Mouse (Mus musculus): ENCODE data around the gene Chic2. TPM values are rescaled to one million over a fixed set of nuclear protein-coding genes. Genes with fewer than 3 reads are reported as not detected.

Chic2 gene
- total RNA-seq, 2 experiments from 2014 or later, result 14.5 to 15.8 TPM

GRCm38 (mm10) chr5:75074537-75075382 lies 30.2 kb upstream of the Chic2 start:
- DNase-seq, result no peak
- intact Hi-C loops (cut with DNase I), result no loop called here
- Histone ChIP-seq H3K4me3 (no peak overlapping the region), H3K27ac (no peak overlapping the region)
- TF ChIP-seq CTCF (IDR thresholded peaks at IDR 0.05), result no peak

DNA sequence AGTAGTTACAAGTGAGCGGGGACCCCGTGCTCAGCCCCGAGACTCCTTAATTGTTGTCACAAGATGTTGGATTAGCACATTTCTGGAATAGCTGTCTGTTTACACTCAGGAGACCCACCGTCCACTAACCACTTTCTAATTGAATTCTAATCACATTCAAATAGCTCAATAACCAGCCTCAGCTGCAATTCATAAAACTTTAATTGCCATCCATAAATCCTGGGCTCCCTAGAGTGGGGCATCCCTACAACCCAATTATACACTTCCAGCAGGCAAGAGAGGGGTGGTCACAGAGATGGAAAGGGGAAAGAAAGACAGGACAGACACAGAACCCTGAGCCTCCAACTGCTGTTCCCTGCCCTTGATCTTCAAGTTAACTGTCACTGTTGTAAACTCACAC lies 29.6 kb upstream of the Chic2 start:
- DNase-seq, result no peak
- intact Hi-C loops (cut with DNase I), result no loop called here
- no peak for TF ChIP-seq CTCF (IDR thresholded peaks at IDR 0.05)
- H3K4me3 ChIP-seq, result no peak overlapping the region
- H3K27ac ChIP-seq, result no peak overlapping the region

DNA sequence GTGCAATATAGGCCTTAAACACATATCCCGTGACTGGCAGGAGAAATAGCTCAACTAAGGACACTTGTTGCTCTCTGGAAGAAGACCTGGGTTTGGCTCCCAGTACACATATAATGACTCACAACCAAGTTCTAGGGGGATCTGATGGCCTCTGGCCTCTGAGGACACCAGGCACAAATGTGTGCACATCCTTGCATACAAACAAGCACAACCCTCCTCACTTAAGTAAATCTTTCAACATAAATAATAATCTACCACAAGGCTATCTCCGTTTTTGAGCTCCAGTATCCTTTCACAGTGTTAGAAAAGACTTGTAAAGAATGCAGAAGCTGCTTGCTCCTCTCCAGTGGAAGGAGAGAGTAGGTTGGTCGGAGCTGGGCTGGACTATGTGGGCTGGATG lies 29.1 kb upstream of the Chic2 start:
- TF ChIP-seq CTCF (IDR thresholded peaks at IDR 0.05), result no peak
- Histone ChIP-seq H3K4me3 (no peak overlapping the region), H3K27ac (no peak overlapping the region)
- intact Hi-C loops (cut with DNase I), result no loop called here
- DNase-seq, result no peak

DNA sequence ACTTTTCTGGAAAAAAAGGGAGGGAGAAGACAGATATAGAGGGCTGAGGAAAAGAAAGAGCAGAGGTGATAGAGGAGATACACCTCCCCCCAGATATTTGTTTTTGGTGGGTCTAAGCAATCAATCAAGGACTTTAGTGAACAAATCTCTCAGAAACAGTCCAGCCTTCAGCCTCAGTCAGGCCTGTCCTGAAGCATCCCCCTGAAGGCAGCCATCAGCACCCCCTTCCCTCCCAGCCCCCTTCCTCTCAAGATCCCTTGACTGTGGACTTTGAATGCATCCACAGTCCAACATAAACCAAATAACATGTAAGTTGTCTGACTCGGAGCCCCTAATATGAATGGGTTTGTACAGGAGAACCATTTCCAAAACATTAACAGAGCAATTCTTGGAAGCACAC lies 28.6 kb upstream of the Chic2 start:
- no peak overlapping the region for H3K4me3 ChIP-seq
- no peak overlapping the region for H3K27ac ChIP-seq
- intact Hi-C loops (cut with DNase I), result no loop called here
- no peak for TF ChIP-seq CTCF (IDR thresholded peaks at IDR 0.05)
- DNase-seq, result no peak

DNA sequence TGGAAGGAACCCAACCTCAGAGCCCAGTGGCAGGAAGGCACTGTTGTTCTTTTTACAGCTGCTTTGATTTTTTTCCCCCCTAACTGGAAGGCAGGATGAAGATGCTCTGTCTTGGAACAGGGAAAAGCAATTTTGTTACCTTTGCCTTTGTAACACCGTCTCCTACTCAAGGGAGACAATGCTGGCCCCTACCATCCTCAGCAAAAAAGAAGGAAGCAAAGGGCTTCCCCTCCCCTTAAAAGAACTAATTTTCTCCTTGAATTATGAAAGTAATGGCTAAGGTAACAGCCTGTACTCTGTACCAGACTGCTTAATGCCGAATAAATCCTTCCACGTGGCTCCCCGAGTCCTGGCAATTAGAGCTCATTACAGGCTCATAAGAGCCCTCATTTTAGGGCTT lies 28.0 kb upstream of the Chic2 start:
- intact Hi-C loops (cut with DNase I), result no loop called here
- TF ChIP-seq CTCF (IDR thresholded peaks at IDR 0.05), result no peak
- DNase-seq, result no peak
- Histone ChIP-seq H3K27ac (no peak overlapping the region), H3K4me3 (no peak overlapping the region)

DNA sequence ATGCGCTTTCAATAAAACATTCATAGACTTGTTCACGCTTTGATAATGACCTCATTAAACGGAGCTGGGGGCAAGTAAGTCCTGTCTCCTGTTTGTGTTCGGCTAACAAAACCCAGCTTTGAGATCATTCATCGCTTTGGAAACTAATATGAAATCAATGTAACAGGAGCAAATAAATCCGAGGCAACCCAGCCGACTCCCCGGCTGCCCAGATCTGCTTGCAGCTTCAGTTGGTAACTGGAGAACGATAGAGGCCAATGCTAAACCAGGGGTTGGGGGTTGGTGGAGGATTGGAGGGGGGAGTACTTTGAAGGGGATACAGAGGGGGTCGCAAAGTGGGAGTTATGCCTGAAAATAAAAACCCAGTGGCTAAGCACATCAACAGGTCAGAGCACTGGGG lies 27.4 kb upstream of the Chic2 start:
- no peak for DNase-seq
- Histone ChIP-seq H3K27ac (no peak overlapping the region), H3K4me3 (no peak overlapping the region)
- TF ChIP-seq CTCF (IDR thresholded peaks at IDR 0.05), result no peak
- intact Hi-C loops (cut with DNase I), result no loop called here

DNA sequence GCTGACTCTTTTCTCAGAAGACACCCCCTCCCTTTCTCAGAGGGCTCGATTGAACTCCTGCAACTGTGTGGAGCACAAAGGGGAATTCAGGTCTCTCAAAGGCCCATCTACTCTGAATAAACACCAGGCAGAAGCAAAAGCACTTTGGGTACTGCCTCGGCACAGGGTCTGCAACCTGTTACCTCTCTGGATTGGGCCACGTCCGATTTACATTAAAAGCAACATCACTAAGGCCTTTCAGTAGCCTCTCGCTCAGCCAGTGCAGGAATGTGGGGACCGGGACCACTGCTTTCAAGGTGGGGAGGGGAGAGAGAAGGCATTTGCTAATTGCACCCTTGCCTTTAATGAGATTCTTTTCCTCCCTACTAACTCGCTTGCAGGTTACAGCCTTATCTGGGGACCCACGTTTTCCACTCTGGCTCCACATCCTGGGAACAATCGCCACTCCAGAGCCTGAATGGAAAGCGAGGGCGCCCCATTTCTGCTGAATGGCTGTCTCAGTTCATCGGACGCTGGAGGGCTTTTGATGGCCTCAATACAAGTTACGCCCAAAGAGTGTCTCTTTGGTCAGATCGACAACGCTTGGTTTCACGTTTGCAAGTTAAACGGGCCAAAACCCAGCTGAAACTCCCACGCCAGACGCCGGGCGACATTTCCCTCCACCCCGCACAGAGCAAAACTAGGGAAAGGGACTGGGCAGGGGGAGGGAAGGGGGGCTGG lies 26.2 kb upstream of the Chic2 start:
- no peak for TF ChIP-seq CTCF (IDR thresholded peaks at IDR 0.05)
- Histone ChIP-seq H3K27ac (no peak overlapping the region), H3K4me3 (no peak overlapping the region)
- intact Hi-C loops (cut with DNase I), result no loop called here
- no peak for DNase-seq

DNA sequence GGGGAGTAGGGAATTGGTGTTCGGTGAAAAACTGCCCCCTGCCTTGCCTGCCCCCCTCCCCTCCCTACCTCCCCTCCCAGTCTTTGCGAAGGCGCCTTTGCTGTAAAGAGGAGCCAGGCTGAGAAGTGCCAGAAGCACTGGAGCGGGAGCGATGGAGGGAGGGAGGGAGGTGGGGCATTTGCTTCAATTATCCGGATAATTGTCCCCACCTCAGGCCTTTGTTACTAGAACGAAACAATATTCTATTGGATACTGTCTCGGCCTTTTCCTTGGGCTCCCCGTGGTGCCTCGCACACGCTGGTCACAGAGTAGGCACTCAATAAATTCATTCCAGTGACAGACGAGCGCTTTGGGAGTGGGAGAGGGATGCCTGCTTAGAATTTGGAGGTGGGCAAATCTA lies 25.6 kb upstream of the Chic2 start:
- Histone ChIP-seq H3K27ac (no peak overlapping the region), H3K4me3 (no peak overlapping the region)
- TF ChIP-seq CTCF (IDR thresholded peaks at IDR 0.05), result no peak
- no peak for DNase-seq
- intact Hi-C loops (cut with DNase I), result no loop called here

DNA sequence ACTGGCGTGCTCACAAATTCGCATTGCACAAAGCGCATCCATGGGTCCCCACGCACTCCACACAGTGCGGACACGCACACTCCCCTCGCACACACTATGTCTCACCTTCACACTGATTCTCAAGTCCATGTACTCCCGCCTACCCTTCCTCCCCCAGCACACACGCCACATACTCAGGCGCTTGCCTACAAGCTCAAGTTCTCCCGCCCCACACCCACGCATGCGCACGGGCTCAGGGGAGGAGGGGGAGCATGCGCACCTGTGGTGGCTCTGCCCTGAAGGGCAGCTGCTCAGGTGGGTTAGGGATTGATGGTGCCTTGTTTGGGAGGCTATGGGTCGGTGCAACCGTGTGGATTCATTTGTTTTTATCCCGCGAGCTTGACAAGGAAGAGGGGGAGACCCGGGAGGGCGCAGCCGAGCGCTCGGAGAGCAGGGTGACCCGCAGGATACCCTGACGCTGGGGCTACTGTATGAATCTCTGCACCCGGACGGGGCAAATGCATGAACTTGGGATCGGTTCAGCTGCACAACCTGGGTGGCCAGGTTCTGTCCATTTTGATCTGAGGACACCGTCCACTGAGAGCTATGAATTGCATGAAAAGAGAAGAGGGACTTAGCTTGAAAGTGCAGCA lies 22.7 kb upstream of the Chic2 start:
- Histone ChIP-seq H3K27ac (no peak overlapping the region), H3K4me3 (peak overlapping the region; percentile 62)
- intact Hi-C loops (cut with DNase I), result no loop called here
- peak; percentile 53 for DNase-seq
- TF ChIP-seq CTCF (IDR thresholded peaks at IDR 0.05), result no peak

GRCm38 (mm10) chr5:75066715-75067114 lies 22.1 kb upstream of the Chic2 start:
- intact Hi-C loops (cut with DNase I), result no loop called here
- TF ChIP-seq CTCF (IDR thresholded peaks at IDR 0.05), result no peak
- peak overlapping the region; percentile 62 for H3K4me3 ChIP-seq
- no peak overlapping the region for H3K27ac ChIP-seq
- DNase-seq, result no peak

DNA sequence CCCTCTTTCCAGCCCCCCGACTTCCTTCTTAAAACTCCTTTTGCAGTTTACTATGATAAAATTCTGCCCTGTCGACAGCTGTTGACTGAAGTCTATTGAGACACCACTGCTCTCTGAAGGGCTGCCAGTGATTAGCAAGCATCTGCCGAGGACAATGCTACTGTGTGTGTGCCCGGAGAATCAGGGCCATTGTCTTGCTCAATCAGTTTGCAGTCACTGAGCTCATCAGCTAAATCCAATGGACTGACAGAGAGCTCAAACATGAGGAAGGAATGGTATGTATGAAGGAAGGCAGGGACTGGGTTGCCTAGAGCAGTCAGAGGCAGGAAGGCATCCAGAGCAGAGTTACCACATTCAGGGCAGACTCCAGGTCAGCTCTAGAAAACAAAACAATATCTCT lies 18.6 kb upstream of the Chic2 start:
- DNase-seq, result no peak
- no peak for TF ChIP-seq CTCF (IDR thresholded peaks at IDR 0.05)
- intact Hi-C loops (cut with DNase I), result no loop called here
- Histone ChIP-seq H3K27ac (no peak overlapping the region), H3K4me3 (no peak overlapping the region)

DNA sequence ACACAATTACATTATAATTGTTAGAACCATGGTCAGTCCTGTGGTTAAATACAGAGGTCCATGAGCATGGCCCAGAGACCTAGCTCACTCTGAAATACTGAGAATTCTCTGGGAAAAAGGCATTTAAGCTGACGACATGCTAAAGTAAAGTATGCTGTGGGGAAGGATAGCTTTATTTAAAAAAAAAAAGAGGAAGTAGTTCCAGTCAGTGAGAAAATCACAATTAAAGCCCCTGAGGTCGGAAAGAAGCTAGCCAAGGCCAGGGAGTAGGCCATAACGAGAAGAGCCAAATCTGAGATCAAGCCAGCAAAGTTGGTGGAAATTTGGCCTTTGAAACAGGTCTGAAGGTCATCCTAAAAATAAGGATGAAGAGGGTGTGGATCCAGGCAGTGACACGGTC lies 6.5 kb upstream of the Chic2 start:
- no peak for DNase-seq
- H3K27ac ChIP-seq, result no peak overlapping the region
- H3K4me3 ChIP-seq, result no peak overlapping the region
- intact Hi-C loops (cut with DNase I), result no loop called here
- TF ChIP-seq CTCF (IDR thresholded peaks at IDR 0.05), result no peak

DNA sequence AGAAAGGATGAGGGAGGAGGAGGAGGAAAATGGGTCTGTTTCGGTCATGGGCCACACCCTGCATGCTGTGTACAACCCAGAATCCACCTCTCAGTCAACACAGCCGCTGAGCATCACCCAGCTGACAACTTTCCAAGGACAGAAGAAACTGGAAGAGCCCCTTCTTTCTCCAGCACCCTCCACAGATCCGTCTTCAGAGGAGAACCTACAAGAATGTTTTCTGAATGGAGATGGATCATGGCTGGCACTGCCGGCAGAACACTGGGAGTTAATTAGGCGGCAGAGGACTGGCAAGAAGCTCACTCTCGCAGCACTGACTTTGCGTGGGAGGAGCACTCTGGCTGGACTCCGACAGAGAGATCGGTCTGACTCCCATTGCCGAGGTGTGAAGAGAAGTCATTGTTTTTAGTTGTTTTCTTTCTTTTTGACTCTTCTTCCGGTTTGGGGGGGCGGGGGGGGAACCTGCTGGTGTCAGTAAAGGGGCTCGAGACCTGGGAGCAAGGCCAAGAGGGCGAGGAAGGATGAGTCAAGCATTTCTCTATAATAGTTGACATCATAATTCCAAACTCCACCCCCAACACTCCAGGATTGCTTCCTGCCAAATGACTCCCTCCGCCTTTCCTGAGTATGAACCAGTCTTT lies 2.2 kb upstream of the Chic2 start:
- TF ChIP-seq CTCF (IDR thresholded peaks at IDR 0.05), result no peak
- DNase-seq, result peak; percentile 74
- H3K27ac ChIP-seq, result peak overlapping the region; percentile 79
- intact Hi-C loops (cut with DNase I), result loop anchor here (5.0 kb wide), 1 partner anchor 74 kb away; no protein-coding TSS in a partner anchor
- H3K4me3 ChIP-seq, result peak overlapping the region; percentile 55
